Mouse (Mus musculus): Measurements from ENCODE around the gene Aida. TPM values are rescaled to one million over a fixed set of nuclear protein-coding genes. Genes with fewer than 3 reads are reported as not detected.
"Not testable (repeated sequence)": the region's sequence is repeated elsewhere in the genome, so short reads cannot be mapped to it uniquely, and the experiment has no call there.

Gene Aida
- total RNA-seq, 2 experiments from 2014 or later: 45.2 to 50.7 TPM

GRCm38 (mm10) chr1:183312076-183312475, 15.7 kb downstream of the Aida start:
- no peak for DNase-seq (ENCODE audit: extremely low spot score in 1 of 2, low spot score in 1 of 2)

- DNase-seq (ENCODE audit: extremely low spot score in 1 of 2, low spot score in 1 of 2): no peak
Measured at GRCm38 (mm10) chr1:183315783-183316182, 19.4 kb downstream of the Aida start.

- DNase-seq (ENCODE audit: extremely low spot score in 1 of 2, low spot score in 1 of 2): no peak
Measured at GRCm38 (mm10) chr1:183320708-183321107, 24.3 kb downstream of the Aida start.

- not testable (repeated sequence) for DNase-seq (ENCODE audit: extremely low spot score in 1 of 2, low spot score in 1 of 2)
Measured at GRCm38 (mm10) chr1:183322496-183322895, 26.1 kb downstream of the Aida start.

- DNase-seq (ENCODE audit: extremely low spot score in 1 of 2, low spot score in 1 of 2): no peak
Measured at GRCm38 (mm10) chr1:183323923-183324322, 27.5 kb downstream of the Aida start.

GRCm38 (mm10) chr1:183324433-183324832, 28.0 kb downstream of the Aida start:
- no peak for DNase-seq (ENCODE audit: extremely low spot score in 1 of 2, low spot score in 1 of 2)

- no peak for DNase-seq (ENCODE audit: extremely low spot score in 1 of 2, low spot score in 1 of 2)
Measured at GRCm38 (mm10) chr1:183327171-183327570, 30.8 kb downstream of the Aida start.

- not testable (repeated sequence) for DNase-seq (ENCODE audit: extremely low spot score in 1 of 2, low spot score in 1 of 2)
Measured at GRCm38 (mm10) chr1:183342902-183343301, 46.5 kb downstream of the Aida start.

GRCm38 (mm10) chr1:183344886-183345816, 48.8 kb downstream of the Aida start:
- peak; percentile 80 to 83 for DNase-seq (ENCODE audit: extremely low spot score in 1 of 2, low spot score in 1 of 2)

- no peak for DNase-seq (ENCODE audit: extremely low spot score in 1 of 2, low spot score in 1 of 2)
Measured at GRCm38 (mm10) chr1:183345817-183346195, 49.4 kb downstream of the Aida start.

- peak in 1 of 2 experiments; percentile 43 for DNase-seq (ENCODE audit: extremely low spot score in 1 of 2, low spot score in 1 of 2)
Measured at GRCm38 (mm10) chr1:183349840-183350239, 53.5 kb downstream of the Aida start.

GRCm38 (mm10) chr1:183358901-183359300, 62.5 kb downstream of the Aida start:
- DNase-seq (ENCODE audit: extremely low spot score in 1 of 2, low spot score in 1 of 2): no peak

GRCm38 (mm10) chr1:183362301-183362700, 65.9 kb downstream of the Aida start:
- DNase-seq (ENCODE audit: extremely low spot score in 1 of 2, low spot score in 1 of 2): no peak

GRCm38 (mm10) chr1:183362729-183363576, 66.6 kb downstream of the Aida start:
- no peak for DNase-seq (ENCODE audit: extremely low spot score in 1 of 2, low spot score in 1 of 2)

- DNase-seq (ENCODE audit: extremely low spot score in 1 of 2, low spot score in 1 of 2): no peak
Measured at GRCm38 (mm10) chr1:183363577-183363867, 67.1 kb downstream of the Aida start.

GRCm38 (mm10) chr1:183366361-183366760, 70.0 kb downstream of the Aida start:
- DNase-seq (ENCODE audit: extremely low spot score in 1 of 2, low spot score in 1 of 2): no peak

GRCm38 (mm10) chr1:183368601-183369400, 72.4 kb downstream of the Aida start:
- DNase-seq (ENCODE audit: extremely low spot score in 1 of 2, low spot score in 1 of 2): peak in 1 of 2 experiments; percentile 32

GRCm38 (mm10) chr1:183369427-183370014, 73.1 kb downstream of the Aida start, which contains the start of gene Mia3:
Gene Mia3 (minus strand): TSS chr1:183369553.
- DNase-seq (ENCODE audit: extremely low spot score in 1 of 2, low spot score in 1 of 2): peak; percentile 90 to 92

- no peak for DNase-seq (ENCODE audit: extremely low spot score in 1 of 2, low spot score in 1 of 2)
Measured at GRCm38 (mm10) chr1:183374728-183375127, 78.3 kb downstream of the Aida start.

Measured in layer of hippocampus, postnatal 25 days (tissue).